29 mouse cellular contexts compared by ENCODE assay signal in the genomic region with DNA sequence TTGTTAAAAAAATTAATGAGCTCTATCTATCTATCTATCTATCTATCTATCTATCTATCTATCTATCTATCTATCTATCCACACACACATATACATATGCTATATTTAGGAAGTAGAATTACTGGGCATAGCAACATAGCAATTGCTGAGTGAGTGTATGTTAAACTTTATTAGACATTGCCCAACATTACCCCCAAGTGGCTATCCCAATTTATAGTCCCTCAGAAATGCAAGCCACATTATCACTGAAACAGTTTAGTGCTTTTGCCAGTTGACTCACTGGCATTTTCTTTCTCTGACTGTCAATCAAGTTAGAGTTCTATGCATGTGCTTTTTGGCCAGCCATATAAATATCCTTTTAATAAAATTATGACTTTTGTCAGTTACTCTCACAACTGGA.
DNase-seq lines count a peak whose midpoint lies in the region; ATAC-seq and TF ChIP-seq lines count a peak whose summit lies in the region.
"Had no signal": no experiment of that assay in that cellular context is flagged by ENCODE, and none has a peak within 500 bp of the region (broad histone marks: within the 10 kb centered on the region; RNA-seq: fewer than 3 reads in every experiment).

No protein-coding gene starts in this region.

- H3K4me3 ChIP-seq in heart, postnatal 0 days (ENCODE audit: low read depth, low read length): no peak overlapping the region
- H3K4me3 ChIP-seq in heart, embryonic 10.5 days: no peak overlapping the region
- H3K4me3 ChIP-seq in liver, postnatal 0 days (ENCODE audit: low read depth, low read length): no peak overlapping the region
- no peak overlapping the region for H3K4me3 ChIP-seq in liver, embryonic 12.5 days
- H3K4me3 ChIP-seq: embryonic facial prominence, embryonic 10.5 days; embryonic facial prominence, embryonic 15.5 days; forebrain, embryonic 13.5 days; heart, embryonic 13.5 days; liver, embryonic 15.5 days; neural tube, embryonic 12.5 days had no signal

- in situ Hi-C loops in Patski (cut with MboI; ENCODE audit: low pct_unique_long_range_greater_than_20kb): no loop called here

- CTCF ChIA-PET in Patski (lab: Charles Lee): no interaction called here

- no peak for TF ChIP-seq EP300 in heart, postnatal 0 days (IDR thresholded peaks at IDR 0.05; ENCODE audit: low read depth)
- TF ChIP-seq EP300 in liver, postnatal 0 days (IDR thresholded peaks at IDR 0.05; ENCODE audit: low read depth): no peak

- H3K36me3 ChIP-seq in heart, postnatal 0 days (replicated peaks; ENCODE audit: control insufficient read depth, insufficient read depth, low read length): no peaks in the 10 kb centered on the region
- no peaks in the 10 kb centered on the region for H3K36me3 ChIP-seq in heart, embryonic 10.5 days
- H3K36me3 ChIP-seq in liver, postnatal 0 days (replicated peaks; ENCODE audit: insufficient read depth, low read length): no peaks in the 10 kb centered on the region
- no peaks in the 10 kb centered on the region for H3K36me3 ChIP-seq in liver, embryonic 12.5 days
- H3K36me3 ChIP-seq: embryonic facial prominence, embryonic 10.5 days; embryonic facial prominence, embryonic 15.5 days; G1E; heart, embryonic 13.5 days; liver, embryonic 15.5 days; neural tube, embryonic 12.5 days had no signal

- no peaks in the 10 kb centered on the region for H3K27me3 ChIP-seq in heart, postnatal 0 days (ENCODE audit: control insufficient read depth, insufficient read depth, low read length)
- no peaks in the 10 kb centered on the region for H3K27me3 ChIP-seq in heart, embryonic 10.5 days (ENCODE audit: insufficient read depth, poor library complexity, severe bottlenecking)
- H3K27me3 ChIP-seq in liver, postnatal 0 days (ENCODE audit: insufficient read depth, low read length): no peaks in the 10 kb centered on the region
- no peaks in the 10 kb centered on the region for H3K27me3 ChIP-seq in liver, embryonic 12.5 days (replicated peaks)
- no peaks in the 10 kb centered on the region for H3K27me3 ChIP-seq in Patski
- H3K27me3 ChIP-seq: embryonic facial prominence, embryonic 15.5 days; forebrain, embryonic 13.5 days; heart, embryonic 13.5 days; liver, embryonic 15.5 days; neural tube, embryonic 12.5 days had no signal

- ATAC-seq in heart, postnatal 0 days (ENCODE audit: insufficient read depth, low read depth): no peak
- ATAC-seq in liver, postnatal 0 days: no peak
- ATAC-seq in liver, embryonic 12.5 days: no peak
- ATAC-seq in Patski: no peak
- ATAC-seq: forebrain, embryonic 13.5 days; hindbrain, embryonic 16.5 days had no signal

- no peak for DNase-seq in heart, postnatal 0 days (ENCODE audit: low spot score)
- no peak for DNase-seq in heart, embryonic 10.5 days (ENCODE audit: low spot score)
- no peak for DNase-seq in liver, postnatal 0 days
- DNase-seq in 416B (ENCODE audit: low read depth): peak; percentile 38
- no peak for DNase-seq in Patski (ENCODE audit: low read depth, low spot score)
- DNase-seq in adrenal gland, adult 18-20 months (ENCODE audit: low spot score in 2 of 2): no peak
- no peak for DNase-seq in thymus, adult 18-20 months
- DNase-seq: adrenal gland, adult 2 months; adrenal gland, postnatal 36 days; cerebellum, adult 18-20 months; cerebellum, postnatal 14 days; gastrocnemius, postnatal 14 days; kidney, postnatal 36 days; layer of hippocampus, postnatal 36 days; left cerebral cortex, postnatal 4 days; lung, postnatal 10 days; midbrain, embryonic 14.5 days; right cerebral cortex, adult 18-20 months; spleen, adult 18-20 months; thymus, postnatal 4 days had no signal

- H3K27ac ChIP-seq in heart, postnatal 0 days (ENCODE audit: low read depth): no peak overlapping the region
- H3K27ac ChIP-seq in heart, embryonic 10.5 days: no peak overlapping the region
- H3K27ac ChIP-seq in liver, postnatal 0 days (ENCODE audit: low read depth): no peak overlapping the region
- no peak overlapping the region for H3K27ac ChIP-seq in liver, embryonic 12.5 days
- H3K27ac ChIP-seq: embryonic facial prominence, embryonic 10.5 days; embryonic facial prominence, embryonic 15.5 days; forebrain, embryonic 13.5 days; heart, embryonic 13.5 days; liver, embryonic 15.5 days; neural tube, embryonic 12.5 days had no signal

- no peaks in the 10 kb centered on the region for H3K9me3 ChIP-seq in heart, postnatal 0 days (replicated peaks; ENCODE audit: control insufficient read depth, low read length)
- no peaks in the 10 kb centered on the region for H3K9me3 ChIP-seq in heart, embryonic 10.5 days
- H3K9me3 ChIP-seq in liver, postnatal 0 days (ENCODE audit: low read length): no peaks in the 10 kb centered on the region
- H3K9me3 ChIP-seq in liver, embryonic 12.5 days (replicated peaks): no peaks in the 10 kb centered on the region
- H3K9me3 ChIP-seq: embryonic facial prominence, embryonic 10.5 days; embryonic facial prominence, embryonic 15.5 days; forebrain, embryonic 13.5 days; G1E; heart, embryonic 13.5 days; liver, embryonic 15.5 days; neural tube, embryonic 12.5 days had no signal

- no peak overlapping the region for H3K4me2 ChIP-seq in heart, postnatal 0 days (ENCODE audit: low read depth, low read length)
- H3K4me2 ChIP-seq in liver, postnatal 0 days (ENCODE audit: low read depth, low read length): no peak overlapping the region
- H3K4me2 ChIP-seq in liver, embryonic 12.5 days: no peak overlapping the region
- H3K4me2 ChIP-seq: embryonic facial prominence, embryonic 15.5 days; forebrain, embryonic 13.5 days; heart, embryonic 13.5 days; liver, embryonic 15.5 days; neural tube, embryonic 12.5 days had no signal

- H3K9ac ChIP-seq in heart, postnatal 0 days (replicated peaks; ENCODE audit: low read depth, low read length): no peak overlapping the region
- no peak overlapping the region for H3K9ac ChIP-seq in liver, postnatal 0 days (replicated peaks)
- H3K9ac ChIP-seq in liver, embryonic 12.5 days: no peak overlapping the region
- H3K9ac ChIP-seq: embryonic facial prominence, embryonic 15.5 days; forebrain, embryonic 13.5 days; heart, embryonic 13.5 days; liver, embryonic 15.5 days; neural tube, embryonic 12.5 days had no signal

- POLR2A ChIA-PET in Patski (lab: Charles Lee): no interaction called here

- peaks cover 14% of the 10 kb centered on the region; the same call in 1 of the 2 replicates for H3K4me1 ChIP-seq in heart, postnatal 0 days (ENCODE audit: control insufficient read depth, insufficient read depth)
- peaks cover 14% of the 10 kb centered on the region for H3K4me1 ChIP-seq in heart, embryonic 10.5 days
- H3K4me1 ChIP-seq in liver, postnatal 0 days (ENCODE audit: insufficient read depth): no peaks in the 10 kb centered on the region
- no peaks in the 10 kb centered on the region for H3K4me1 ChIP-seq in liver, embryonic 12.5 days
- H3K4me1 ChIP-seq: liver, embryonic 15.5 days had no signal

- peak; percentile 35 for TF ChIP-seq CTCF in heart, postnatal 0 days (IDR thresholded peaks at IDR 0.05; ENCODE audit: low read depth)
- peak; percentile 17; the same call in 1 of the 2 replicates for TF ChIP-seq CTCF in liver, postnatal 0 days (IDR thresholded peaks at IDR 0.05; ENCODE audit: low read depth)
- peak; percentile 20 for TF ChIP-seq CTCF in Patski (IDR thresholded peaks at IDR 0.05)
